Mouse (Mus musculus) testis, postnatal 10 days (tissue): ENCODE measurements around the gene Mycbp2.

Experiments used
- DNase-seq: peaks from one replicate; pipeline ENCODE4 v3.0.0; 2021; ENCODE audit warnings: low spot score

Mycbp2 gene

GRCm38 (mm10) chr14:103071471-103071870, 275.1 kb downstream of the Mycbp2 start:
- DNase-seq, result no peak

GRCm38 (mm10) chr14:103070790-103071189, 275.8 kb downstream of the Mycbp2 start:
- DNase-seq, result no peak

GRCm38 (mm10) chr14:103069864-103070611, 276.6 kb downstream of the Mycbp2 start, which contains the start of gene Cln5:
Cln5 (plus strand) TSS chr14:103070216.
- peak; percentile 94 for DNase-seq

- no peak for DNase-seq
Measured at GRCm38 (mm10) chr14:103069465-103069863, 277.1 kb downstream of the Mycbp2 start.

- DNase-seq, result peak; percentile 84
Measured at GRCm38 (mm10) chr14:103065294-103066167, 281.1 kb downstream of the Mycbp2 start.
